Comparison of ENCODE assay signal across 8 mouse cellular contexts in the genomic region with DNA sequence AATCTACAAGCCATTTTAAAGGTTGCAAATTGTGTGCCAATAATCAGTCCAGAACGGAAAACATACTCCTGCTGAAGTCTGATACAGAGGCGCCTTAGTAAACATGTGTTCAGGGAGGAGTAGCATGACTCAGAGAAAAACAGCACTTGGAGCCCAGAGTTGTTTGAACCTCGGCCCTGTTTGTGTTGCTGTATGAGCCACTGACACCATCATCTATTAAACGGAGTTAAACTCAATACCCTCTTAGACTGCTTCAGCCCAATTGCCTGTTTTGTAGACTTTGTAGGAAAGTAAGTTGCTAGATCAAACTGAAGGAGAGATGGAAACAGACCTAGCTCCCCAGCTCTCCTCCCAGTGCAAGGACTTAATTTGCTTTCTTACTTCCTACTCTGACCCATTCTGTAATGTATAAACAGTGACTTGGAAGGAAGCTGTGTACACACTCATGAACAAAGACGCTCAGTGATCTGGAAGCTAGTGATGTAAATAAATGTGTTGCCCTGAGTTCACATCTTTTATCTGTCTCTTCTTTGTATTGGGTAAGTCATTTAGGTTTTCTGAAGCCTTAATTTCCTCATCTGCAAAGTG. TPM values are rescaled to one million over a fixed set of nuclear protein-coding genes. Genes with fewer than 3 reads are reported as not detected.
DNase-seq lines count a peak whose midpoint lies in the region; ATAC-seq and TF ChIP-seq lines count a peak whose summit lies in the region.

No protein-coding gene starts in this region.

- peak overlapping the region; percentile 73 for H3K4me2 ChIP-seq in kidney, embryonic 16.5 days (replicated peaks; ENCODE audit: low read depth, low read length)
- H3K4me2 ChIP-seq in forebrain, embryonic 15.5 days (replicated peaks) = peak overlapping the region; percentile 80
- peak overlapping the region; percentile 80 for H3K4me2 ChIP-seq in neural tube, embryonic 12.5 days (replicated peaks)

- H3K27ac ChIP-seq in kidney, embryonic 16.5 days (ENCODE audit: low read length) = peak overlapping the region; percentile 99
- peak overlapping the region; percentile 98 for H3K27ac ChIP-seq in forebrain, embryonic 15.5 days (replicated peaks)
- H3K27ac ChIP-seq in neural tube, embryonic 12.5 days = peak overlapping the region; percentile 77; the same call in 1 of the 2 replicates

- H3K27me3 ChIP-seq in kidney, embryonic 16.5 days (ENCODE audit: insufficient read depth, low read length) = no peaks in the 10 kb centered on the region
- H3K27me3 ChIP-seq in Patski = no peaks in the 10 kb centered on the region
- no peaks in the 10 kb centered on the region for H3K27me3 ChIP-seq in forebrain, embryonic 15.5 days
- H3K27me3 ChIP-seq in neural tube, embryonic 12.5 days (replicated peaks) = no peaks in the 10 kb centered on the region

- ATAC-seq in kidney, embryonic 16.5 days (ENCODE audit: low FRiP score, low TSS enrichment) = peak; percentile 6; the same call in 1 of the 2 replicates
- peak; percentile 17 for ATAC-seq in Patski
- ATAC-seq in forebrain, embryonic 15.5 days (replicated peaks) = peak; percentile 13; the same call in 1 of the 2 replicates
- no peak; the same call in 1 of the 2 replicates for ATAC-seq in neural tube, embryonic 12.5 days (ENCODE audit: low FRiP score, low read depth)

- 0 out of 2 replicates have a peak, but pooled peaks cover 2% of the 10 kb centered on the region for H3K36me3 ChIP-seq in kidney, embryonic 16.5 days (ENCODE audit: insufficient read depth, low read length)
- H3K36me3 ChIP-seq in forebrain, embryonic 15.5 days = no peaks in the 10 kb centered on the region
- H3K36me3 ChIP-seq in neural tube, embryonic 12.5 days = no peaks in the 10 kb centered on the region

- CTCF ChIA-PET in Patski (lab: Charles Lee) = interaction anchor here (1.0 to 1.5 kb wide), 3 partner anchors 8 to 687 kb away, joined by 3 to 4 read pairs (median 3); no protein-coding TSS in a partner anchor

- in situ Hi-C loops in Patski (cut with MboI; ENCODE audit: low pct_unique_long_range_greater_than_20kb) = no loop called here

- H3K9ac ChIP-seq in kidney, embryonic 16.5 days (replicated peaks; ENCODE audit: low read length) = peak overlapping the region; percentile 99
- H3K9ac ChIP-seq in forebrain, embryonic 15.5 days (replicated peaks) = peak overlapping the region; percentile 97
- peak overlapping the region; percentile 97 for H3K9ac ChIP-seq in neural tube, embryonic 12.5 days

- no peak for DNase-seq in kidney, adult 9 months
- DNase-seq in Patski (ENCODE audit: low read depth, low spot score) (no peak), liver (peak; percentile 68)
- no peak for DNase-seq in frontal cortex, postnatal 10 days (ENCODE audit: low spot score in 2 of 2)
- DNase-seq in urinary bladder, postnatal 25 days (ENCODE audit: low spot score) = no peak

- 19% methylated on average over 5 of the region's 5 CpGs for WGBS in kidney, embryonic 16.5 days
- 24% methylated on average over 5 of the region's 5 CpGs for WGBS in forebrain, embryonic 15.5 days
- 40% methylated on average over 5 of the region's 5 CpGs for WGBS in neural tube, embryonic 12.5 days

- POLR2A ChIA-PET in Patski (lab: Charles Lee) = interaction anchor here (0.7 kb wide), 1 partner anchor 19 kb away, joined by 3 read pairs; no protein-coding TSS in a partner anchor

- H3K9me3 ChIP-seq in kidney, embryonic 16.5 days (ENCODE audit: low read length) = no peaks in the 10 kb centered on the region
- H3K9me3 ChIP-seq in forebrain, embryonic 15.5 days = no peaks in the 10 kb centered on the region
- H3K9me3 ChIP-seq in neural tube, embryonic 12.5 days = no peaks in the 10 kb centered on the region

- H3K4me3 ChIP-seq in kidney, embryonic 16.5 days (ENCODE audit: low read length) = peak overlapping the region; percentile 92
- H3K4me3 ChIP-seq in forebrain, embryonic 15.5 days = peak overlapping the region; percentile 87
- H3K4me3 ChIP-seq in neural tube, embryonic 12.5 days = peak overlapping the region; percentile 96

- peaks cover 13% of the 10 kb centered on the region for H3K4me1 ChIP-seq in kidney, embryonic 16.5 days (ENCODE audit: insufficient read depth, low read length)
- peaks cover 15% of the 10 kb centered on the region for H3K4me1 ChIP-seq in forebrain, embryonic 15.5 days
- 0 out of 2 replicates have a peak, but pooled peaks cover 11% of the 10 kb centered on the region for H3K4me1 ChIP-seq in neural tube, embryonic 12.5 days

- TF ChIP-seq CTCF in Patski (IDR thresholded peaks at IDR 0.05) = no peak

RNA-seq across cellular contexts. Expression of gene Ibtk, which starts 0.9 kb away (rescaled TPM):
- polyA plus RNA-seq in kidney, embryonic 16.5 days (2015; fragmentation: Nextera tagmentation; extraction: Ambion mirVana) = 28.9 and 30.4 TPM in 2 replicates
- polyA plus RNA-seq in Patski (2021) = 28.1 TPM
- 32.8 and 33.5 TPM in 2 replicates for polyA plus RNA-seq in forebrain, embryonic 15.5 days (2015; fragmentation: Nextera tagmentation; extraction: Ambion mirVana)
- 33.4 and 35.5 TPM in 2 replicates for polyA plus RNA-seq in neural tube, embryonic 12.5 days (2016; fragmentation: Nextera tagmentation; extraction: Ambion mirVana)
